Mouse (Mus musculus) cerebellum, postnatal 25 days (tissue): ENCODE results near the gene Nfe2l3.
A peak's percentile ranks its signal among the peaks of the same experiment; 100 is the strongest.

ENCODE experiments used
- DNase-seq, 2 experiments: peaks; one replicate each; pipeline ENCODE4 v3.0.0; 2021; ENCODE audit warnings: mixed read lengths in 2 of 2

Nfe2l3 gene

DNA sequence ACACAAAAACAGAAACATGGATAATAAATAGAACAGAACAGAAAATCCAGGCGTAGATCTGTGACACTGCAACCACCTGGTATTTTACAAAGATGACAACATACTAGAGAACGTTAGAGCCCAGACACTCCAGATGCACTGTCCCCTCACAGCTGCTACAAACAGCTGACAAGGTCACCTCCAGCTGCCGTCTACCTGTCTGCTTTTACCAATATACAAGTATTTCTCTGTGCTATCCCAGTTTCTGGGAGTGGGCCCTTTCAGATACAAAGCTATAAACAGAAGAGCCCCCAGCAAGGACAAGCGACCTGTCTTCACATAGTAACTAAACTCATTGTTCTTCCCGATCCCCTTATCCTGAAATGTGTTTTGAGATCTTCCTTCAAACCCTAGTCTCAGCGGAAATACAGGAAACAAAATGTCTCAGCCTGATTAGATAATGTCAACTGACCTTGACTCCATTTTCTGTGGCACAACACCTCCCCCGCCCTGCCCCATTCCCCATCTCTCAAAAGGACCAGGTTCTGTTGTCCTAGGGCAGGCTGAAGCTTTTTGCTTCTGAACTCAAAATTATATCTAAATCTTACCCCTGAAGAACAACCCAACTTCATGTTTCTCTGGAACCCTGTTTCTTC is 53.7 kb downstream of the Nfe2l3 start:
- no peak for DNase-seq

DNA sequence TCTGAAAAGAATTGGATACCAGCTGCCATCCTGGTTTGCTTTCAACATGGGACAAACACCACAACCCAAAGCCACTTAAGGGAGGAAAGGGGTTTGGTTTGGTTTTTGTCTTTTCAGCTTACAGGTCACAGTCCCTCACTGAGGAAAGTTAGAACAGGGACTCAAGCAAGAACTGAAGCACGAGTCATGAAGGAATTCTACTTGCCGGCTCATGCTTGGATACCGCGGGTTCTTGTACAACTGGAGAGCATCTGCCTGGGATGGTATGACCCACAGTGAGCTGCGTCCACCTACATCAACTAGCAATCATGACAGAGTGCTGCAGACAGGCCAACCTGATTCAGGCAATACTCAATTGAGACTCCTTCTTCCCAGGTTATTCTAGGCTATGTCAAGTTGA is 54.3 kb downstream of the Nfe2l3 start:
- no peak for DNase-seq

DNA sequence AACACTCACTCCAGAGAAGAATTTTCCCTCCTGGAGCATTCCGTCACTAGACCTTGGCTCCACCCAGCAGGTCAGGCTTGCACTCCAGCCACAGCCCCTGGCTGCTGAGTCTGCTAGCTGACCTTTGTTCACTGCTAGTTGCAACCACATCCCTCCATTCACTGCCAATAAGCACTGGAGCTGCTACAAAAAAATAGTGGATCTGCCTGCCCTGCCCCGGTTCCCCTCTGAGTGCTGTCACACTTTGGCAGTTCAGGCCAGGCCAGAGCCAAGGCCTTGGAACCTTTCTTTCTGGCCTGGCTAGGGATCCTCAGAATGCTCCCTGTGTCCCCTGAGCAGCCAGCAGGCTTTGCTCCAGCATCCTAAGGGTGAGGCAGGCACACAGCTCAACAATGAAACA is 57.3 kb downstream of the Nfe2l3 start:
- DNase-seq = peak; percentile 77 to 84

DNA sequence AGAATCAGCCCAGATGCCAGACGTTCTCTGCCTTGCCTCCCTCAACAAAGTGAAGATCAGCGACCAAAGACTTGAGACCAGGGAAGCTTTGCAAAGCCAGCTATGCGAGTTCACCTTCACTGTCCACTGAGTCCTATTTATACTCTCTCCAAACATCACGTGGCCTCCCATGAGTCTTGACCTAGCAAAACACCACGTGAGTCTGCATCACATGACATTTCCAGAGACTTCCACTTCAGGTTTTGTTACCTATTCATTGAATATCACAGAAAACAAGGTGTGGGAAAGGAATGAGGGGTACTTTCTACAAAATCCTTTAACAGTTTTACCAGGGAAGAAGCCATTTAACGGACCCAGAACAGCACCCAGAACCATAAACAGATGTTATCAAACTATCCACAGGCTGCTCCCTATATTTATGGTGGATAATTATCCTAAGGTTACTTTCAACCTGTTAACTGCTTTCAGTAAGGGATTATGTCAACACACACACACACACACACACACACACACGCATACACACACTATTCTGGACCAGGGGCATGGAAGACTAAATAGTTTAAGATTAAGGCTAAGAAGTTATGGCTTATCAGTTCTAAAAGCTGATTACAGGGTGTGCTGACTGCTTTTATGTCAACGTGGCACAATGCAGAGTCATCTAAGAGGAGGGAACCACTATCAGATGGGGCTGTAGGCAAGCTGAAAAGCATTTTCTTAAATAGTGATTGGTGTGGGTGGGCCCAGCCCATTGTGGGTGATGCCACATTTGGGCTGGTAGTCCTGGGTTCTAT is 65.0 kb downstream of the Nfe2l3 start:
- no peak for DNase-seq

DNA sequence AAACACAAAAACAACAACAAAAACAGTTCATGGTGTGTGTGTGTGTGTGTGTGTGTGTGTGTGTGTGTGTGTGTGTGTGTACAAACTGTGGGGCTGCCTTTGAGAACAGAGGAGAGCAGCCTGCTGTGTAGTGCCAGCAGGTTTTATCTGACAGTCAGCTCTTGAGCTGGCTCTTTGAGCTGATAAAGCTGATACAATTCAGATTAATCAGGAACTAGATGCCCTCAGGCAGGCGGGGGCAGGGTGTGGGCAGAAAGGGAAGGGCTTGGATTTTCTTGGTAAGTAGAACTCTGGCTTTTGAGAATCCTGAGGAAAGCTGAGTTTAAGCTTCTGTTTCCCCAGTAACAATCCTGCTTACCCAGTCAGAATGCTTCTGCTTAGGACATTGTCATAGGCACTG is 73.2 kb downstream of the Nfe2l3 start:
- no peak for DNase-seq

GRCm38 (mm10) chr6:51507556-51507955 is 75.1 kb downstream of the Nfe2l3 start:
- no peak for DNase-seq
